Mouse (Mus musculus) kidney, adult 2 months (tissue): ENCODE results near the gene Pygm. TPM values are rescaled to one million over a fixed set of nuclear protein-coding genes. Genes with fewer than 3 reads are reported as not detected.

Experiments used
- DNase-seq: peaks from one replicate; pipeline ENCODE4 v3.0.0; 2021
- H3K27ac ChIP-seq: fragments of 200-500 bp; 2 replicates; pipeline ENCODE4 v1.5.1; 2012; ENCODE audit warnings: low read depth, low read length, control low read depth, inconsistent platforms; ENCODE audit not compliant: insufficient read depth
- H3K27me3 ChIP-seq: fragments of 200-500 bp; replicated peaks from 2 replicates; pipeline ENCODE4 v1.6.1; 2012; ENCODE audit warnings: mild to moderate bottlenecking, moderate library complexity, low read length, inconsistent platforms; ENCODE audit not compliant: control insufficient read depth, insufficient read depth
- H3K36me3 ChIP-seq: fragments of 200-500 bp; 2 replicates; pipeline ENCODE4 v1.6.1; 2012; ENCODE audit warnings: mild to moderate bottlenecking, moderate library complexity, low read length, inconsistent platforms; ENCODE audit not compliant: control insufficient read depth, insufficient read depth
- H3K4me1 ChIP-seq: fragments of 200-500 bp; 2 replicates; pipeline ENCODE4 v1.6.1; 2011; ENCODE audit warnings: low read length; ENCODE audit not compliant: control insufficient read depth, insufficient read depth
- H3K4me3 ChIP-seq: fragments of 200-500 bp; 2 replicates; pipeline ENCODE4 v1.5.1; 2011; ENCODE audit warnings: mild to moderate bottlenecking, low read depth, low read length, control low read depth; ENCODE audit not compliant: insufficient read depth
- CTCF ChIP-seq: fragments of 200-500 bp; conservative IDR thresholded peaks from 2 replicates; pipeline ENCODE4 v1.5.1; 2011; ENCODE audit warnings: low read depth, mild to moderate bottlenecking, control low read depth, low read length, moderate library complexity, mixed read lengths; ENCODE audit not compliant: insufficient read depth, insufficient read length
- POLR2A ChIP-seq: fragments of 200-500 bp; IDR thresholded peaks from one replicate; pipeline ENCODE4 v1.6.1; 2011; ENCODE audit warnings: low read depth, low read length, control low read depth
- WGBS: fragments of 180-500 bp; shearing (Covaris S2); methylation state at CpG from one replicate; pipeline ENCODE4 v1.1.7; 2018; 5-methylcytosine and 5-hydroxymethylcytosine counted together
- polyA plus RNA-seq: library from polyadenylated mRNA; depleted of rRNA; stranded (reverse); fragments of >200 nt; gene quantifications from 2 replicates; pipeline ENCODE4 v1.2.3, GENCODE M21; 2012; rRNA removed

Gene Pygm
- polyA plus RNA-seq, 1 experiment = 47.1 TPM

- no peaks in the 10 kb centered on the region for H3K36me3 ChIP-seq
- no peaks in the 10 kb centered on the region for H3K4me1 ChIP-seq
- H3K4me3 ChIP-seq = no peak overlapping the region
- no peaks in the 10 kb centered on the region; the same call in 1 of the 2 replicates for H3K27me3 ChIP-seq
- TF ChIP-seq POLR2A = no peak
- no peak for TF ChIP-seq CTCF
- 11% methylated on average over 13 of the region's 13 CpGs for WGBS
- DNase-seq = peak; percentile 61
- no peak overlapping the region for H3K27ac ChIP-seq
Observed at GRCm38 (mm10) chr19:6426703-6427500, 42.7 kb downstream of the Pygm start.

GRCm38 (mm10) chr19:6427653-6428434 is 43.6 kb downstream of the Pygm start:
- 1% methylated on average over 94 of the region's 94 CpGs for WGBS
- no peak overlapping the region for H3K27ac ChIP-seq
- H3K27me3 ChIP-seq = no peaks in the 10 kb centered on the region; the same call in 1 of the 2 replicates
- no peak for TF ChIP-seq CTCF
- TF ChIP-seq POLR2A = no peak
- no peak for DNase-seq
- H3K36me3 ChIP-seq = no peaks in the 10 kb centered on the region
- 0 out of 2 replicates have a peak overlapping the region, but pooled peaks have one; percentile 12 for H3K4me3 ChIP-seq
- no peaks in the 10 kb centered on the region for H3K4me1 ChIP-seq

GRCm38 (mm10) chr19:6428501-6429200 is 44.5 kb downstream of the Pygm start:
- no peak overlapping the region for H3K4me3 ChIP-seq
- H3K27ac ChIP-seq = no peak overlapping the region
- H3K36me3 ChIP-seq = no peaks in the 10 kb centered on the region
- H3K27me3 ChIP-seq = no peaks in the 10 kb centered on the region; the same call in 1 of the 2 replicates
- TF ChIP-seq CTCF (no peak), POLR2A (no peak)
- no peak for DNase-seq
- WGBS = 1% methylated on average over 60 of the region's 60 CpGs
- no peaks in the 10 kb centered on the region for H3K4me1 ChIP-seq

- Histone ChIP-seq H3K36me3 (no peaks in the 10 kb centered on the region), H3K27me3 (no peaks in the 10 kb centered on the region), H3K4me1 (no peaks in the 10 kb centered on the region), H3K4me3 (no peak overlapping the region), H3K27ac (no peak overlapping the region)
- WGBS = 81% methylated on average over 10 of the region's 10 CpGs
- DNase-seq = no peak
- TF ChIP-seq CTCF (no peak), POLR2A (no peak)
Observed at GRCm38 (mm10) chr19:6443016-6443415, 58.8 kb downstream of the Pygm start.

- H3K36me3 ChIP-seq = no peaks in the 10 kb centered on the region
- H3K4me1 ChIP-seq = no peaks in the 10 kb centered on the region
- no peaks in the 10 kb centered on the region for H3K27me3 ChIP-seq
- WGBS = 56% methylated on average over 10 of the region's 10 CpGs
- no peak overlapping the region for H3K4me3 ChIP-seq
- no peak overlapping the region for H3K27ac ChIP-seq
- DNase-seq = no peak
- TF ChIP-seq POLR2A (no peak), CTCF (no peak)
Observed at GRCm38 (mm10) chr19:6445761-6446423, 61.7 kb downstream of the Pygm start.

- no peak for DNase-seq
- TF ChIP-seq POLR2A = no peak
- no peak for TF ChIP-seq CTCF
- WGBS = 71% methylated on average over 7 of the region's 7 CpGs
- H3K27ac ChIP-seq = no peak overlapping the region
- H3K36me3 ChIP-seq = no peaks in the 10 kb centered on the region
- no peak overlapping the region for H3K4me3 ChIP-seq
- H3K4me1 ChIP-seq = no peaks in the 10 kb centered on the region
- H3K27me3 ChIP-seq = no peaks in the 10 kb centered on the region
Observed at GRCm38 (mm10) chr19:6446736-6447437, 62.7 kb downstream of the Pygm start.

Other genes starting within 250 kb of the Pygm start
- 4.8 and 5.5 TPM in 2 replicates for gene Batf2, start 243.4 kb upstream of the Pygm start, polyA plus RNA-seq
- gene Arl2, start 242.9 kb upstream of the Pygm start, polyA plus RNA-seq = 144 and 157 TPM in 2 replicates
- 0.16 and 0.28 TPM in 2 replicates for gene Majin, start 200.0 kb upstream of the Pygm start, polyA plus RNA-seq
- gene Gpha2, start 158.0 kb upstream of the Pygm start, polyA plus RNA-seq = 0.16 and 0.65 TPM in 2 replicates
- 32.1 and 36.5 TPM in 2 replicates for gene Ppp2r5b, start 148.5 kb upstream of the Pygm start, polyA plus RNA-seq
- gene Atg2a, start 142.7 kb upstream of the Pygm start, polyA plus RNA-seq = 27.4 and 33.2 TPM in 2 replicates
- 224 and 317 TPM in 2 replicates for gene Ehd1, start 107.7 kb upstream of the Pygm start, polyA plus RNA-seq
- gene Cdc42bpg, start 77.9 kb upstream of the Pygm start, polyA plus RNA-seq = 26.6 and 31.1 TPM in 2 replicates
- gene Men1, start 49.4 kb upstream of the Pygm start, polyA plus RNA-seq = 49.5 and 63.2 TPM in 2 replicates
- gene Map4k2, start 43.3 kb upstream of the Pygm start, polyA plus RNA-seq = 92.3 and 145 TPM in 2 replicates
- 71.3 and 76.3 TPM in 2 replicates for gene Sf1, start 20.7 kb upstream of the Pygm start, polyA plus RNA-seq
- 76.8 and 90.0 TPM in 2 replicates for gene Rasgrp2, start 14.9 kb downstream of the Pygm start, polyA plus RNA-seq
- gene Nrxn2, start 34.3 kb downstream of the Pygm start, polyA plus RNA-seq = 5.9 and 6.4 TPM in 2 replicates
- gene Slc22a12, start 158.6 kb downstream of the Pygm start, polyA plus RNA-seq = 1,526 and 1,915 TPM in 2 replicates